Mouse (Mus musculus): ENCODE data around the gene Plekhh3.
"Not testable (repeated sequence)": the region's sequence is repeated elsewhere in the genome, so short reads cannot be mapped to it uniquely, and the experiment has no call there.

Gene Plekhh3

GRCm38 (mm10) chr11:101170354-101170810 is 769 bp downstream of the Plekhh3 start, which contains the start of gene Cntnap1:
Cntnap1 (plus strand) TSS chr11:101170523.
- peak; percentile 81 for DNase-seq

DNA sequence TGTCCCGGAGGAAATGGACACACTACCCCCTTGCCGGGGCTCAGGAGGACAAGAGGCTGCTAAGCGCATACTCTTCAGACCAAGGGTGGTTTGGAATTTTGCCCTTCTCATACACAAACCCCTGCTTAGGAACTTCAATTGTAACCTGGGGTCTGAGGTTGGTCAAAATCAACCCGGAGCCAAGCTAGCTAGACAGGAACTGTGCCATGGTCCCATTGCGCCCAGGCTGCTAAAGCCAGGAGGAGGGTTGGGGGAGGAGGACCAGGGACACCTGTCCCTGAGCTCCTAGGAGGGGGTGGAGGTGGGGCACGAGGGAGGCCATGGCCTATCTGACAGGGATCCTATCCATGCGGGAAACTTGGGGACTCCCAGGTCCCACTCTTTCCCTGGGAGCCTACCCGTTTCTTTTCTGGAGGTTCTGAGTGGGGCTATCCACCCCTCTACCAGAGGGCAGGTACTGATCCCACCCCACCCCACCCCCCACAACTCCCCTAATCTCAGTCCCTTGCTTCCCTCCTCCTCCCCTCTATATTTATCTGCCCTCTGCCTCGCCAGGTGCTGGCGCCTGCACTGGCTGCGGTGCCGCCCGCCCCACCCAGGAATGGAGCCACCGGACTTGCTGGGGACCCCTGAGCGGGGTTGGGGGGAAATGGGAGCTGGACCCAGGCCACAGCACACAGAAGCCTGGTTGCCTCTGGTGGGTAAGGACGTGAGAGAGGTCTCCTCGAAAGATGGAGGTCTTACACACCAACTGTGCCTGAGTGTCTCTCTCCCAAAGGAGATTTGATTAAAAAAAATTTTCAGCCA is 1.6 kb downstream of the Plekhh3 start:
- peak; percentile 23 for DNase-seq

- peak; percentile 73 for DNase-seq
Measured at GRCm38 (mm10) chr11:101168301-101168980, 2.7 kb downstream of the Plekhh3 start.

DNA sequence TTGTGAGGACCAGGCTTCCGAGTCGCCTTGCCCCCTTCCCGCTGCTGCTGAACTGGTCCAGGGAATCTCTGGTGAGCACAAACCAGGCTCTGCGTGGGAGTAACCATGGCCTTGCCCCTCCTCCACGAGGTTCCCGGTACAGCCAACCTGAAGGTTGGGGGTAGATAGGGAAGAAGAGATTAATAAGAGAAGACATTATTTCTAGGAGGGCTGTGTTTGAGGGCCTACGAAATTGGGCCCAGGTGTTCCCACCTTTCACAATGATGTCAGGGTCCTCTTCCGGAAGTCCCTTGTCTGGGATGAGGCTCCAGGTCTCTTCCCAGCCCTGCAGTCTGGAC is 3.2 kb downstream of the Plekhh3 start:
- no peak for DNase-seq

DNA sequence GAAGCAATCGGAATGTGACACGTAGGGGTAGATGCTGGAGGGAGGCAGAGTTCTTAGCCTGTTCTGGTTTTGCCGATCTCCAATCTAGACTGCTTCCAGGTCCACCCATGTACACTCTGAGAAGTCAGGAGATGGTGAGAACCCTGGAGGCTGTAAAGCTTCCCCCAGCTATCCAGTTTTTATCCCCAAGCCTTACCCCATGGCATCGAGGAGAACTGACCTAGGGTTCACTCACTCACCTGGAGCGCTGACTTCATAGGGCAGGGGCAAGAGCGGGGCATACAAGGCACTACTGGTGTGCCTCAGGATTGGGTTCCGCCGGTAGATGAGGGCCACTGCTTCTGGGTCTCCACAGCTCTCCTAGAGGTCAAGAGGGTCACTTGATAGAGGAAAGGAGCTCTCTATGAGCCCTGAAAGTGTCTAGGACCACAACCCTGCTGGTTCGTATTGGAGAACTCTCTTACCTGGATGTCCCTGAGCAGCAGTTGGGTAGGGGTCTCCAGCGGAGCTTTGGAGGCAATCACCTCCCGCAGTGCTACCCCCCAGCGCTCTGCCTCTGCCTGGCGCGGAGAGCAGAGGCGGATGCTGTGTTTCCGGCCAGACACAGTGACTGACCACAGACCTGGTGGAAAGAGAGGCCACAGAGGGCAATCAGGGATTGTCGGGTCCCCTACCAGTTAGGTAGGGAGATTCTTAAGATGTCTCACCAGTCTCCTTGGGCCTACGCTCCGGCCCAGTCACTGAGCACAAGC is 3.8 kb downstream of the Plekhh3 start:
- peak; percentile 4 for DNase-seq

DNA sequence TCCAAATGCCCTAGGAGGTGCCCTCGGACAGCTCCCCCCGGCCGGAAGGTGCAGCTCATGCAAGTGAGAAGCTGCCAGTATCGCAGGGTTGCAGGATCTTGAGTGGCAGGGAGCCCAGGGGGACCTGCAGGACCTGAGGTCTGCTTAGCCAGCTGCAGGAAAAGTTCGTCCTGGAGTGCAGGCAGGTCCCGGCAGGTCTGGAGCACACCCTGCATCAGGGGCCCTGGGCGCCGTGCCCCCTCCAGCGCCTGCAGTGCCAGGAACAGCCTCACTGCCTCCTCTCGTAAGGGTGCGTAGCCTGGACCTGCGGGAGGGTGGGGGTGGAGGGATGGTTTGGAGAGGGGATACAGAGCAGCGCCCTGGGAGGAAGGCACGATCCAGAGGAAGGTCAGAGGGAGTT is 4.8 kb downstream of the Plekhh3 start:
- no peak for DNase-seq

GRCm38 (mm10) chr11:101164677-101165580 is 6.2 kb downstream of the Plekhh3 start:
- no peak for DNase-seq

- DNase-seq: no peak
Measured at GRCm38 (mm10) chr11:101164351-101164665, 6.8 kb downstream of the Plekhh3 start.

DNA sequence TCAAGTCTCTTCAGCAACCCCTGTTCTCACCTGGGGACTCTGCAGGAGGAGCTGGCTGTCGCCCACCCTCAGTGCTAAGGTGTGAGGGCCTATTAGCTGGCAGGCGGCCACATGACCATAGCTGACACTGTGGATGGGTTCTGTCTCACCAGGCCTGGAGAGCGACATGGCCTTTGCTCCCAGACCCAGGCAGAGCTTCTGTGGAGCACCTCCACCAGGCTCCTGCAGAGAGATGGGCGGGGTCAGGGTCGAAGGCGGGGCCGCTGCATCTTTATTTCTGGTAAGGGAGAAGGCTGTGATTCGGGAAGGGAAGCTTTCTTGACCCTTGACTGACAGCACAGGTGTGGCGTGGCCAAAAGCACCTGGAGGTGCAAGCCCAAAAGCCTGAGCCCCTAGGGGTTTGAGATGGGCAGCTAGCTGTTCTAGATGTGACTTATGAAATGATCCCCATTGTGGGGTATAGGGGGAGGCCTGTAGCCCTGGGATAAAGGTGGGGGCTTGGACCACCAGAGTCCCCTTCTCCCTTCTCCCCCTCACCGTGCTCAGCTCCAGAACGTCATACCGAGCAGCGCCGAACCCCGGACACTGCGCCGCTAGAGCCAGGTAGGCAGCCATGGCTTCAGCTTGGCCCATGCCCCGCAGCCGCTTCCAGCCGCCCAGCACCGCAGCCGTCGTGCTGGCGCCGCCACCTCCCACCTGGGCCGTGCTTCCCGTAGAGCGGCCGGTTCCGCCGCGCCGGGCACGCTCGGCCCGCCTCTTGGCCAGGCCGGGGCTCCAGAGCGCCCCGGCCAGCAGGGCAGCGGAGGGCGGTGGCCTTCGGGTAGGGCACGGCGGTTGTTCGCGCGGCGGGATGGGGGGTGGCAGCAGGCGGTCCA is 7.4 kb downstream of the Plekhh3 start:
- DNase-seq: no peak

GRCm38 (mm10) chr11:101162772-101163171 is 8.4 kb downstream of the Plekhh3 start:
- peak; percentile 80 for DNase-seq

GRCm38 (mm10) chr11:101162301-101162700 is 8.8 kb downstream of the Plekhh3 start:
- DNase-seq: peak; percentile 70

DNA sequence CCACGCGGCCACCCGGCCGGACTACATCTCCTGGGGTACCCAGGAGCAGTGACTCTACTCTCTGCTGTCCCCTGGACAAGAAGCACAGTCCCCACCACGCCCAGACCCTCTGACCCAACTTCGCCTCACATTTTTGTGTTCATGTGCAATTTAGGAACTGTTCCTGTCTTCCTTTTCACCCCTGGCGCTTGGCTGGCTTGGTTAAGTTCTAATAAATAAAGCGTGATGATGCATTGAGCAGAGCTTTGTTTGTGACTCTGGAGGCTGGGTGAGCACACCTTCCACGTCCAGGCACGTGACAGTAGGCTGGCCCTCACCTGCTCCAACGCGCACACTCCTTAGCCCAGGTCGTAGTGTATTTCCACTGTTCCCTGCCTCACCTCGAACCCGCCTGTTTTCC is 9.6 kb downstream of the Plekhh3 start:
- no peak for DNase-seq

- DNase-seq: not testable (repeated sequence)
Measured at GRCm38 (mm10) chr11:101160981-101161505, 10.1 kb downstream of the Plekhh3 start.

DNA sequence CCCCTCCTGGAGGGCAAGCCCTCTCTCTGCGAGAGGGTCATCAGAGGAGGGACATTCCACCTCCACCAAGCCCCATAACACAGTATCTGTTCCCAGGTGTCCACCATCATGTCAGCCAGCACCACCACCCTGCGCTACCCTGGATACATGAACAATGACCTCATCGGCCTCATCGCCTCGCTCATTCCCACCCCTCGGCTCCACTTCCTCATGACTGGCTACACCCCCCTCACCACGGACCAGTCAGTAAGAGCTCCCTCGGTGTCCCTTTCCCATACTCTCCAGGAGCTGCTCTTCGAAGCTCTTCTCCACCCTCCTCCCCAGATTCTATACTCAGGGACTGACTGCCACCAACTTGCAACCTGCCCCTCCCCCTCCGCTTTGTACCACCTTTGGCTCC is 11.0 kb downstream of the Plekhh3 start:
- DNase-seq: not testable (repeated sequence)

DNA sequence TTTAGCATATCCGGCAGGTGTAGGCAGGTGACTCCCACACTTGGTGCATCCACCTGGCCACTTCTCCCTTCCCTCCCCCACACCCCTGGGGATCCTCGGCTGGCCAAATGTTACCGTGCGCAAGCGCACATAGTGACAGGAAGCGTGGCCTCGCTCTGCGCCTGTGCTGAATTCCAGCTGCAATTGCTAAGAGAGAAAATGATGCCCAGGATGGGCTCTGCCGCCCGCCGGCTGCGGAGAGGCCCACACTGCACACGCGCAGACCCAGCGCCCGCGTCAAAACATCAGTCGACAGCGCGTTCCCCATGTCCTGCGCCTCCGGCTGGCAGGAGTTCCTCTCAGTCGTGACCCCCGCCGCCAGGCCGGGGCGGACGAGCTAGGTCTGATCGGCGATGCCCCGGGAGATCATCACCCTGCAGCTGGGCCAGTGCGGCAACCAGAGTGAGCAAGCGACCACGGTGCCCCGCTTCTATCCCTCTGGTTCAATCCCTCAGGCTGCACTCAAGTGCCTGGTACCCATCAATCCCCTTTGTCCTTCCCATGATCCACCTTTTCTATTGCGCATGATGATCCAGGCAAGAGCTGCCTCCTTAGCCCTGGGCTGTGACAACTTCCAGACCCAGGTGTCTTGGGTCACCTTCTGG is 15.3 kb downstream of the Plekhh3 start, which contains the start of gene Tubg2:
Gene Tubg2, plus strand, starts transcription at position 180 of the 644 bp plus-strand sequence.
- DNase-seq: peak; percentile 82

DNA sequence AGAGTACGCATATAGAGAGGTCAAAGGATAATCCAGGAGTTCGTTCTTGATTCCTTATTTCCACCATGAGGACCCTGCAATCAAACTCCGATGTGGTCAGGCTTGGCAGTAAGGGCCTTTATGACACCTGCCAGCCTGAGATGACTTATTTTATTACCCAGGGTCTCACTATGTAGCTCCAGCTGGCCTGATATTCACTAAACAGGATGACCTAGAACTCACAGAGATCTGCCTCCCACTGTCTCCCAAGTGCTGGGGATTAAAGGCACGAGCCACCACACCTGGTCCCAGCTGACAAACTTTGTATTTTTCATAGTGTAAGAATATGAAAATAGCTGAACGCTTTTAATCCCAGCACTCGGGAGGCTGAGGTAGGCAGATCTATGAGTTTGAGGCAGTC is 16.0 kb downstream of the Plekhh3 start:
- no peak for DNase-seq

DNA sequence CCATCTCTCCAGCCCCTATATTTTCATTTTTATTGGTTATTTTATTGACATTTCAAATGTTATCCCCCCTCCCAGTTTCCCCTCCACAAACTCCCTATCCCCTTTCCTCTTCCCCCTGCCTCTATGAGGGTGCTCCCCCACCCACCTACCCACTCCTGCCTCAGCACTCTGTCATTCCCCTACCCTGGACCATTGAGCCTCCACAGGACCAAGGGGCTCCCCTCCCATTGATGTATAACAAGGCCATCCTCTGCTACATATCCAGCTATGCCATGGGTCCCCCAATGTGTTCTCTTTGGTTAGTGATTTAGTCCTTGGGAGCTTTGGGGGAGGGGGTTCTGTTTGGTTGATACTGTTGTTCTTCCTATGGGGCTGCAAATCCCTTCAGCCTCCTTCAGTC is 16.5 kb downstream of the Plekhh3 start:
- no peak for DNase-seq

- DNase-seq: no peak
Measured at GRCm38 (mm10) chr11:101152825-101153224, 18.3 kb downstream of the Plekhh3 start.

- no peak for DNase-seq
Measured at GRCm38 (mm10) chr11:101151063-101151462, 20.1 kb downstream of the Plekhh3 start.
